Mouse (Mus musculus) liver, postnatal 0 days (tissue): Measurements from ENCODE around the gene Fgf13.

Source experiments
- CTCF ChIP-seq: sonication (generic); IDR thresholded peaks from 2 replicates; pipeline ENCODE4 v1.5.1; 2016; ENCODE audit warnings: antibody characterized with exemption, low read depth
- EP300 ChIP-seq: IDR thresholded peaks from 2 replicates; pipeline ENCODE4 v1.6.1; 2016; ENCODE audit warnings: antibody characterized with exemption, low read depth, mild to moderate bottlenecking

GRCm38 (mm10) chrX:59179081-59179596 lies 388.7 kb downstream of the Fgf13 start:
- no peak for TF ChIP-seq EP300
- no peak for TF ChIP-seq CTCF
